Comparison of ENCODE assay signal across 14 mouse cellular contexts in the genomic region with DNA sequence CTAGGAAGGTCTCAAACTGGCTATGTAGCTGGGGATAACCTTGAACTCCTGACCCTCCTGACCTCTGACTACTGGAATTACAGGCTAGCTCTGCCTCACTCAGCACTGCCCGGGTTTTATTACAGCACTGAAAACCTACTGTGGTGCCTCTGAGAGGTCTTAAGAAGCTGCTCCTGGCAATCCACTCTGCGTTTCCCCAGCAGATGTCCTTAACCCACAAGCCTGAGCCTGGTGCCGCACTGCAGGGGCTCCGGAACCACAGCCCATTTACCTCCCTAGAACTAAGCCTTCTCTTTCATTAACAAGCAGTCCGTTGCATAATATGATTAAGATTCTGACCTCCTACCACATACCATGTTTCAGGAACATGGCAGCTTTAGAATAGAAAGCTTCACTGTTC.
DNase-seq lines count a peak whose midpoint lies in the region; ATAC-seq lines count a peak whose summit lies in the region.
"Had no signal": no experiment of that assay in that cellular context is flagged by ENCODE, and none has a peak within 500 bp of the region (broad histone marks: within the 10 kb centered on the region; RNA-seq: fewer than 3 reads in every experiment).

No protein-coding gene starts in this region.

- 66% methylated on average over 5 of the region's 5 CpGs for WGBS in forebrain, embryonic 11.5 days
- 39% methylated on average over 5 of the region's 5 CpGs for WGBS in forebrain, embryonic 12.5 days
- WGBS in hindbrain, embryonic 13.5 days: 65% methylated on average over 5 of the region's 5 CpGs
- 57% methylated on average over 5 of the region's 5 CpGs for WGBS in hindbrain, embryonic 12.5 days
- 63% methylated on average over 5 of the region's 5 CpGs for WGBS in midbrain, embryonic 12.5 days
- WGBS in midbrain, embryonic 16.5 days: 46% methylated on average over 5 of the region's 5 CpGs

- H3K9ac ChIP-seq in forebrain, embryonic 11.5 days (ENCODE audit: low read length): no peak overlapping the region
- no peak overlapping the region for H3K9ac ChIP-seq in forebrain, embryonic 12.5 days
- no peak overlapping the region for H3K9ac ChIP-seq in hindbrain, embryonic 13.5 days
- no peak overlapping the region for H3K9ac ChIP-seq in hindbrain, embryonic 12.5 days
- no peak overlapping the region for H3K9ac ChIP-seq in midbrain, embryonic 12.5 days (replicated peaks)
- H3K9ac ChIP-seq in midbrain, embryonic 16.5 days (ENCODE audit: low read depth, low read length): no peak overlapping the region
- H3K9ac ChIP-seq: neural tube, embryonic 12.5 days had no signal

- H3K9me3 ChIP-seq in forebrain, embryonic 11.5 days (ENCODE audit: control insufficient read depth, low read length): no peaks in the 10 kb centered on the region
- H3K9me3 ChIP-seq in forebrain, embryonic 12.5 days: no peaks in the 10 kb centered on the region
- H3K9me3 ChIP-seq in hindbrain, embryonic 13.5 days: no peaks in the 10 kb centered on the region
- H3K9me3 ChIP-seq in hindbrain, embryonic 12.5 days (replicated peaks): no peaks in the 10 kb centered on the region
- H3K9me3 ChIP-seq in midbrain, embryonic 12.5 days: no peaks in the 10 kb centered on the region
- H3K9me3 ChIP-seq in midbrain, embryonic 16.5 days (replicated peaks; ENCODE audit: control insufficient read depth, low read length, poor library complexity, severe bottlenecking): no peaks in the 10 kb centered on the region; the same call in 1 of the 2 replicates

- no peak overlapping the region for H3K4me2 ChIP-seq in forebrain, embryonic 11.5 days (ENCODE audit: low read depth, low read length, severe bottlenecking)
- no peak overlapping the region for H3K4me2 ChIP-seq in forebrain, embryonic 12.5 days
- no peak overlapping the region for H3K4me2 ChIP-seq in hindbrain, embryonic 13.5 days
- no peak overlapping the region for H3K4me2 ChIP-seq in hindbrain, embryonic 12.5 days (replicated peaks)
- no peak overlapping the region for H3K4me2 ChIP-seq in midbrain, embryonic 12.5 days (replicated peaks)
- H3K4me2 ChIP-seq in midbrain, embryonic 16.5 days (ENCODE audit: low read length): no peak overlapping the region
- H3K4me2 ChIP-seq: midbrain, embryonic 11.5 days; neural tube, embryonic 12.5 days had no signal

- no peaks in the 10 kb centered on the region for H3K27me3 ChIP-seq in forebrain, embryonic 11.5 days (ENCODE audit: control insufficient read depth, insufficient read depth, low read length)
- no peaks in the 10 kb centered on the region for H3K27me3 ChIP-seq in forebrain, embryonic 12.5 days
- no peaks in the 10 kb centered on the region for H3K27me3 ChIP-seq in hindbrain, embryonic 13.5 days
- no peaks in the 10 kb centered on the region for H3K27me3 ChIP-seq in hindbrain, embryonic 12.5 days
- H3K27me3 ChIP-seq in midbrain, embryonic 12.5 days: no peaks in the 10 kb centered on the region
- no peaks in the 10 kb centered on the region for H3K27me3 ChIP-seq in midbrain, embryonic 16.5 days (ENCODE audit: control insufficient read depth, insufficient read depth, low read depth, low read length)
- H3K27me3 ChIP-seq: neural tube, embryonic 12.5 days had no signal

- H3K4me3 ChIP-seq in forebrain, embryonic 11.5 days (ENCODE audit: low read depth, low read length): no peak overlapping the region
- H3K4me3 ChIP-seq in forebrain, embryonic 12.5 days (replicated peaks): no peak overlapping the region
- no peak overlapping the region for H3K4me3 ChIP-seq in hindbrain, embryonic 13.5 days
- H3K4me3 ChIP-seq in hindbrain, embryonic 12.5 days: no peak overlapping the region
- H3K4me3 ChIP-seq in midbrain, embryonic 12.5 days: no peak overlapping the region
- no peak overlapping the region for H3K4me3 ChIP-seq in midbrain, embryonic 16.5 days (ENCODE audit: low read depth, low read length)
- H3K4me3 ChIP-seq: forebrain, embryonic 10.5 days; neural tube, embryonic 12.5 days had no signal

- peaks cover 3% of the 10 kb centered on the region; the same call in 1 of the 2 replicates for H3K4me1 ChIP-seq in forebrain, embryonic 11.5 days (replicated peaks; ENCODE audit: control insufficient read depth, insufficient read depth, low read length)
- peaks cover 32% of the 10 kb centered on the region for H3K4me1 ChIP-seq in forebrain, embryonic 12.5 days
- peaks cover 34% of the 10 kb centered on the region for H3K4me1 ChIP-seq in hindbrain, embryonic 13.5 days (replicated peaks)
- peaks cover 25% of the 10 kb centered on the region for H3K4me1 ChIP-seq in hindbrain, embryonic 12.5 days
- H3K4me1 ChIP-seq in midbrain, embryonic 12.5 days: peaks cover 24% of the 10 kb centered on the region
- H3K4me1 ChIP-seq in midbrain, embryonic 16.5 days (ENCODE audit: control insufficient read depth, insufficient read depth, low read length): no peaks in the 10 kb centered on the region

- no peaks in the 10 kb centered on the region for H3K36me3 ChIP-seq in forebrain, embryonic 11.5 days (ENCODE audit: control insufficient read depth, insufficient read depth, low read length)
- no peaks in the 10 kb centered on the region for H3K36me3 ChIP-seq in forebrain, embryonic 12.5 days (replicated peaks)
- H3K36me3 ChIP-seq in hindbrain, embryonic 13.5 days: no peaks in the 10 kb centered on the region
- no peaks in the 10 kb centered on the region for H3K36me3 ChIP-seq in hindbrain, embryonic 12.5 days
- no peaks in the 10 kb centered on the region for H3K36me3 ChIP-seq in midbrain, embryonic 12.5 days
- H3K36me3 ChIP-seq in midbrain, embryonic 16.5 days (ENCODE audit: control insufficient read depth, insufficient read depth, low read length): no peaks in the 10 kb centered on the region
- H3K36me3 ChIP-seq: neural tube, embryonic 12.5 days had no signal

- no peak overlapping the region for H3K27ac ChIP-seq in forebrain, embryonic 11.5 days (ENCODE audit: low read depth, low read length)
- H3K27ac ChIP-seq in forebrain, embryonic 12.5 days: no peak overlapping the region
- H3K27ac ChIP-seq in hindbrain, embryonic 13.5 days: 0 out of 2 replicates have a peak overlapping the region, but pooled peaks have one; percentile 23
- no peak overlapping the region for H3K27ac ChIP-seq in hindbrain, embryonic 12.5 days
- peak overlapping the region; percentile 1; the same call in 1 of the 2 replicates for H3K27ac ChIP-seq in midbrain, embryonic 12.5 days (replicated peaks)
- no peak overlapping the region for H3K27ac ChIP-seq in midbrain, embryonic 16.5 days (ENCODE audit: low read length)
- H3K27ac ChIP-seq: forebrain, embryonic 10.5 days; neural tube, embryonic 12.5 days had no signal

- ATAC-seq in forebrain, embryonic 11.5 days (replicated peaks; ENCODE audit: low FRiP score): peak; percentile 15; the same call in 1 of the 2 replicates
- ATAC-seq in forebrain, embryonic 12.5 days (ENCODE audit: low FRiP score): no peak
- ATAC-seq in hindbrain, embryonic 13.5 days (ENCODE audit: low FRiP score): no peak
- no peak for ATAC-seq in hindbrain, embryonic 12.5 days (ENCODE audit: low FRiP score)
- ATAC-seq in midbrain, embryonic 12.5 days (ENCODE audit: low FRiP score, low read depth): no peak
- no peak for ATAC-seq in midbrain, embryonic 16.5 days
- no peak for ATAC-seq in erythroid progenitor cell, adult 5-6 weeks (replicated peaks; ENCODE audit: low FRiP score, poor library complexity, severe bottlenecking)

- no peak for DNase-seq in forebrain, embryonic 11.5 days (ENCODE audit: low spot score)
- no peak for DNase-seq in kidney, adult 18-20 months
- DNase-seq: kidney, adult 11 months; lung, postnatal 10 days; right cerebral cortex, adult 18-20 months had no signal

Comparison
In these comparisons a context has a peak if more than half of its experiments do, and no peak if none do; other contexts are left out.
1. H3K27ac ChIP-seq: peak in hindbrain, embryonic 13.5 days (single experiment) and midbrain, embryonic 12.5 days (single experiment); none in forebrain, embryonic 11.5 days (single experiment), forebrain, embryonic 12.5 days (single experiment), hindbrain, embryonic 12.5 days (single experiment) and midbrain, embryonic 16.5 days (single experiment).